Mouse (Mus musculus) E14TG2a.4 (cell line): ENCODE data around the gene Cmtm2b.

Source experiments
- H3K27me3 ChIP-seq: 2 replicates; pipeline ENCODE4 v1.6.1; 2014; ENCODE audit warnings: low read length, control low read depth; ENCODE audit not compliant: insufficient read depth
- H3K36me3 ChIP-seq: 2 replicates; pipeline ENCODE4 v1.6.1; 2014; ENCODE audit warnings: low read length, control low read depth; ENCODE audit not compliant: insufficient read depth
- H3K4me1 ChIP-seq: replicated peaks from 2 replicates; pipeline ENCODE4 v1.6.1; 2014; ENCODE audit warnings: low read depth, low read length, control low read depth
- H3K4me3 ChIP-seq: replicated peaks from 2 replicates; pipeline ENCODE4 v1.5.1; 2014; ENCODE audit warnings: mild to moderate bottlenecking, low read length
- H3K9me3 ChIP-seq: 2 replicates; pipeline ENCODE4 v1.6.1; 2014; ENCODE audit warnings: low read length, control low read depth
- CTCF ChIP-seq: conservative IDR thresholded peaks from 2 replicates; pipeline ENCODE4 v1.5.1; 2014; ENCODE audit warnings: low read length
- NANOG ChIP-seq: IDR thresholded peaks from 2 replicates; pipeline ENCODE4 v1.6.1; 2014; ENCODE audit warnings: borderline replicate concordance, low read length, mixed read lengths
- POU5F1 ChIP-seq: IDR thresholded peaks from 2 replicates; pipeline ENCODE4 v1.6.1; 2014; ENCODE audit warnings: low read length, borderline replicate concordance

Gene Cmtm2b

DNA sequence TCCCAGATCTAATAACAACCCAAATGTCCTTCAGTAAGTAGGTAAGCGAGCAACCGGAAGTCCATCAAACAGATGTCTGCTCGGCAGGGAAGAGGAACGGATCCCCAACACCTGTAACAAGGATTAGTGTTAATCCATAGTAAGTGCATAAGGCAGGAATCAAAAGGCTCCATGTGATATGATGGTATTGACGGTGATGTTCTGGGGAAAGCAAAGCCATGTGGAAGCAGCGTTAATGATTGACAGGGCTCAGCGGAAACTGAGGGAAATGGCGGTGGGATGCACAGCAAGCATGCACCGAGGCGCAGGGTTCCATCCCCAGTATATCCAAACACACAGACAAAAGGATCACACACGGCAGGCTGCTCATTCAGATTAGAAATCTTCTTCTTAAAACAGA is 52.2 kb downstream of the Cmtm2b start:
- Histone ChIP-seq H3K27me3 (no peaks in the 10 kb centered on the region), H3K4me1 (peaks cover 58% of the 10 kb centered on the region), H3K36me3 (no peaks in the 10 kb centered on the region), H3K4me3 (peak overlapping the region; percentile 45), H3K9me3 (no peaks in the 10 kb centered on the region)
- TF ChIP-seq CTCF = no peak
- no peak for TF ChIP-seq POU5F1
- TF ChIP-seq NANOG = no peak

- H3K27me3 ChIP-seq = no peaks in the 10 kb centered on the region
- peaks cover 64% of the 10 kb centered on the region for H3K4me1 ChIP-seq
- TF ChIP-seq POU5F1 (no peak), NANOG (no peak), CTCF (no peak)
- no peaks in the 10 kb centered on the region for H3K9me3 ChIP-seq
- no peaks in the 10 kb centered on the region for H3K36me3 ChIP-seq
- H3K4me3 ChIP-seq = no peak overlapping the region
Measured at GRCm38 (mm10) chr8:104374864-104375846, 53.1 kb downstream of the Cmtm2b start.

DNA sequence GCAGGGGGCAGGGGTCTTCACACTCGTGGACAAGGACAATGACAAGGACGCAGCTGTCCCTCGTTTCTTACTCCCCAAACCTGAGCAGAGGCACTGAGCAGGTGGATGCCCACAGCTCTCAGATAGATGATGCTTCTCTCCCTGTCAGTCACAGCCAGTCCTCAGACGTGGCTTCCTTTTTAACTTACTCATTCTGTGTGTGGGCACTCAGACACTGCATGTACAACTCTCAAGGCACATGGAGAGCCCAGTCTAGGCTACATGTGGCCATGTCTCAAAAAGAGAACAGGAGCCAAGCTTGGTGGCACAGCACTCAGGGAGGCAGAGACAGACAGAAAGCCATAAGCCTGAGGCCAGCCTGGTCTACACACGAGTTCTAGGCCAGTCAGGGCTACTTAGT is 53.9 kb downstream of the Cmtm2b start:
- Histone ChIP-seq H3K4me1 (peaks cover 72% of the 10 kb centered on the region), H3K9me3 (no peaks in the 10 kb centered on the region), H3K27me3 (no peaks in the 10 kb centered on the region), H3K4me3 (no peak overlapping the region), H3K36me3 (peaks cover 1% of the 10 kb centered on the region; the same call in 1 of the 2 replicates)
- TF ChIP-seq CTCF (no peak), NANOG (no peak), POU5F1 (no peak)

DNA sequence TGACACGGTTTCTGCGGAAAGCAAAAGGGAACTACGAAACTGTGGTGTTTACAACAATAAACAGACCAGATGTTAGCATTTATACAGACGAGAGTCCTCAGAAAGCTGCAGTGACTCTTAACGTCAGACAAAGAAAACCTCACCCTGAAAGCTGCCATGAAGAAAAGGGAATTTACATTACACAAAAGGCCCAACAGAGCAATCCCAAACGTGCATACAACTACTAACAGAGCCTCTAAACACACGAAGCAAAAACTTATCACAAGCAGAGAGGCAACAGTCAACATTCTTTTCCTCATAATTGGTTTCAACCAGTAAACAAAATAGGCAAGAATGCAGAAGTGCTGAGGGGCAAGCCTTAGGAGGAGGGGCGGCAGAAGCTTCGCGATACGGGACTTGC is 54.6 kb downstream of the Cmtm2b start:
- no peak for TF ChIP-seq CTCF
- TF ChIP-seq NANOG = peak; percentile 69; the same call in 1 of the 2 replicates
- no peak for TF ChIP-seq POU5F1
- no peaks in the 10 kb centered on the region for H3K27me3 ChIP-seq
- peaks cover 5% of the 10 kb centered on the region; the same call in 1 of the 2 replicates for H3K36me3 ChIP-seq
- no peak overlapping the region for H3K4me3 ChIP-seq
- H3K9me3 ChIP-seq = no peaks in the 10 kb centered on the region
- H3K4me1 ChIP-seq = peaks cover 72% of the 10 kb centered on the region

GRCm38 (mm10) chr8:104379301-104379836 is 57.3 kb downstream of the Cmtm2b start:
- Histone ChIP-seq H3K4me3 (no peak overlapping the region), H3K36me3 (peaks cover 5% of the 10 kb centered on the region; the same call in 1 of the 2 replicates), H3K9me3 (no peaks in the 10 kb centered on the region), H3K27me3 (no peaks in the 10 kb centered on the region), H3K4me1 (peaks cover 80% of the 10 kb centered on the region)
- TF ChIP-seq NANOG (no peak), CTCF (no peak), POU5F1 (no peak)

GRCm38 (mm10) chr8:104380269-104380668 is 58.2 kb downstream of the Cmtm2b start:
- H3K27me3 ChIP-seq = no peaks in the 10 kb centered on the region
- H3K36me3 ChIP-seq = peaks cover 5% of the 10 kb centered on the region; the same call in 1 of the 2 replicates
- no peaks in the 10 kb centered on the region for H3K9me3 ChIP-seq
- no peak overlapping the region for H3K4me3 ChIP-seq
- H3K4me1 ChIP-seq = peaks cover 72% of the 10 kb centered on the region
- TF ChIP-seq POU5F1 (no peak), NANOG (no peak), CTCF (no peak)
